Mouse (Mus musculus) cerebellum, postnatal 25 days (tissue): ENCODE results near the gene Dcaf8.
A peak's percentile ranks its signal among the peaks of the same experiment; 100 is the strongest.
"Not testable (repeated sequence)": the region's sequence is repeated elsewhere in the genome, so short reads cannot be mapped to it uniquely, and the experiment has no call there.

ENCODE experiments used
- DNase-seq, 2 experiments: peaks; one replicate each; pipeline ENCODE4 v3.0.0; 2021; ENCODE audit warnings: mixed read lengths in 2 of 2

The Dcaf8 gene

GRCm38 (mm10) chr1:172221297-172222063 lies 73.6 kb downstream of the Dcaf8 start:
- no peak for DNase-seq

DNA sequence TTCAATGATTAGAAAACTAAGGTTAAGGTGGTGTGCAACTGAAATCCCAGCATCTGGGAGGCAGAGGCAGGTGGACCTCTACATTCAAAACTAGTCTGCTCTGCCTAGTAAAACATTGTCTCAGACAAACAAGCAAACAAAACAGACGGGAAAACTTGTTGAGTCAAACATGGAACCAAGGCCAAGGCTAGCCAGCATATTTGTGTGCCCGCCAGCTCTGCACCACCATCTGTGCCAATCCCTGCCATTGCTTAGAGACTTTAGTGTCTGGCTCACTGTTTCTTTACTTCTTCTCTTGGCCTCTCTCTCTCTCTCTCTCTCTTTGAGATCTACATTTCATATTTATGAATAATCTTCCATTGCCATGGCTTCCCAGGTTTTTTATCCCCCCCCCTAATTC lies 80.3 kb downstream of the Dcaf8 start:
- DNase-seq, result peak; percentile 66 to 77

GRCm38 (mm10) chr1:172229215-172229614 lies 81.3 kb downstream of the Dcaf8 start:
- no peak for DNase-seq

DNA sequence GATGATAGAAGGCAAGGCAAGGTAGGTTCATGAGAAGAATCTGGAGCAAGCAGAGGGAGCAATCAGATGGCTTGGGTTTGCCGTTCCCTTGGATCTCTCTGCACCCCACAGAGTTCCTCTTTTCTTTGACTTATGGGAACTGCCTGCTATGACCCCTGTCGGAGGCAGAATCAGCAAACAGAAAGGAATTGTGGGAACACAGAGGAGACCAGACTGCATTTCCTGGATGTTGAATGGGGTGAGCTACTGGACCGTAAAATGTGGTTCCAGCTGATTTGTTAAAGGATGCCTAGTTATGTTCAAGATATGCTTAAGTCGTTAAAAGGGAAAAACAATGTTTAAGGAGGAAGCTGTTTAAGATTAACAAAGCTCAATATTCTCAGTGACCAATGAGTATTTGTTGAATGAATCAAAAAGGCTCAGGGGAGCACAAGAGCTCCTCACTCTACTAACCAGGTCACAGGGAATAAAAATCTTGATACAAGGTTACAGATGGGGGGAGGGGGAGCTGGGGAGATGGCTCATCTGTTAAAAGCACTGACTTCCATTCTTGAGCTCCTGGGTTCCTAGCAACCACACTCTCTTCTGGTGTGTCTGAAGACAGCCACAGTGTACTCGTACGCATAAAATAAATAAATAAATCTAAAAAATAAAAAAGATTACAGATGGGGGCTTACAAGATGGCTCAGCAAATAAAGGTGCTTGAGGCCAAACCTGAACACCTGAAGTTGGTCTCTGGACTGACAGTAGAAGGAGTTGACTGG lies 93.2 kb downstream of the Dcaf8 start:
- no peak for DNase-seq

DNA sequence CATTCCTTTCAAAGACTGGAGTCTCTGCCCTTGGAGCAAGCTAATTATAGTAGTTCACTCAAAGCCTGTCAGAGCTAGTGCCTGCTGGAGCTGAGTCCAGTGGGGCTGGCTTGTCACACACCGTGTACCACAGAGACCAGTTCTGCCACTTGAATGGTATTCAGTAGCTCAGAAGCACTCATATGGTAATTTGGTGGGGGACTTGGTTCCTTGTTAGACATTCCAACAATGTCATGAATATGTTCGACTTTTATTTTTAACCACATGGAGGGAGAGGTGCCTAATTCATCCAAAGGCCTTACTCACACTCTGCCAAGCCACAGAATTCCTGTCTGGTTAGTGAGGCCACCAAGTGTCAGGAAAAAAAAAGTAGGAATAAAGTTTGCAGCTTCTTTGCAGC lies 94.5 kb downstream of the Dcaf8 start:
- DNase-seq, result no peak

GRCm38 (mm10) chr1:172243547-172244205 lies 95.8 kb downstream of the Dcaf8 start:
- DNase-seq, result peak; percentile 57 to 74

DNA sequence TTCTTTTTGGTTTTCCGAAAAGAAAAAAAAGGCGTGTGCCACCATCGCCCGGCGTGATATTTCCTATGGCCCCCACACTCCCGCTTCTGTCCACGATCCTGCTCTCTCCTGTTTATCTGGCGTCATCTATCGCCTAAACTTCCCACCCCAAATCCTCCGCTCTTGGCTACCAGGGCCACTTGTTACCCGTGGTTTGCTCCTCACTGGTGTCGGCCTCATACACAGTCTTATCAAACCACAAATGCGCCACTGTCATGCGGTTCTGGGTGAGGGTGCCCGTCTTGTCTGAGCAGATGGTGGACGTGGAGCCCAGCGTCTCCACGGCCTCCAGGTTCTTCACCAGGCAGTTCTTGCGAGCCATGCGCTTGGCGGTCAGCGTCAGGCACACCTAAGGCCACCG lies 96.8 kb downstream of the Dcaf8 start:
- DNase-seq, result not testable (repeated sequence)
